Mouse (Mus musculus): Measurements from ENCODE around the gene Krt9. TPM values are rescaled to one million over a fixed set of nuclear protein-coding genes. Genes with fewer than 3 reads are reported as not detected.

Gene Krt9
- polyA plus RNA-seq, 1 experiment from 2014 or later = not detected

GRCm38 (mm10) chr11:100198666-100199065, 5.6 kb upstream of the Krt9 start:
- H3K4me1 ChIP-seq (ENCODE audit: control insufficient read depth, insufficient read depth, low read length) = no peaks in the 10 kb centered on the region
- no peak for DNase-seq (ENCODE audit: low spot score)
- H3K9me3 ChIP-seq (ENCODE audit: control insufficient read depth, low read length) = no peaks in the 10 kb centered on the region
- H3K36me3 ChIP-seq (ENCODE audit: control insufficient read depth, insufficient read depth, low read length) = no peaks in the 10 kb centered on the region
- H3K4me3 ChIP-seq (ENCODE audit: low read depth, low read length) = no peak overlapping the region
- no peaks in the 10 kb centered on the region for H3K27me3 ChIP-seq (ENCODE audit: control insufficient read depth, insufficient read depth, low read length)
- WGBS = 78% methylated on average over 4 of the region's 4 CpGs
- ATAC-seq (ENCODE audit: insufficient read depth, low FRiP score, low TSS enrichment) = no peak
- H3K4me2 ChIP-seq (ENCODE audit: low read depth) = no peak overlapping the region
- no peak overlapping the region for H3K27ac ChIP-seq (ENCODE audit: low read depth, low read length)
- no peak overlapping the region for H3K9ac ChIP-seq (ENCODE audit: low read length)

- ATAC-seq (ENCODE audit: insufficient read depth, low FRiP score, low TSS enrichment) = no peak
- no peaks in the 10 kb centered on the region for H3K9me3 ChIP-seq (ENCODE audit: control insufficient read depth, low read length)
Measured at GRCm38 (mm10) chr11:100191820-100192219, 1.2 kb downstream of the Krt9 start.

GRCm38 (mm10) chr11:100186736-100187135, 6.3 kb downstream of the Krt9 start:
- WGBS = 88% methylated on average over 8 of the region's 8 CpGs
- H3K27me3 ChIP-seq (ENCODE audit: control insufficient read depth, insufficient read depth, low read length) = no peaks in the 10 kb centered on the region
- H3K4me2 ChIP-seq (ENCODE audit: low read depth) = no peak overlapping the region
- DNase-seq (ENCODE audit: low spot score) (no peak), ATAC-seq (ENCODE audit: insufficient read depth, low FRiP score, low TSS enrichment) (no peak)
- H3K27ac ChIP-seq (ENCODE audit: low read depth, low read length) = no peak overlapping the region
- no peaks in the 10 kb centered on the region for H3K36me3 ChIP-seq (ENCODE audit: control insufficient read depth, insufficient read depth, low read length)
- H3K4me3 ChIP-seq (ENCODE audit: low read depth, low read length) = no peak overlapping the region
- no peaks in the 10 kb centered on the region for H3K4me1 ChIP-seq (ENCODE audit: control insufficient read depth, insufficient read depth, low read length)
- H3K9me3 ChIP-seq (ENCODE audit: control insufficient read depth, low read length) = no peaks in the 10 kb centered on the region
- no peak overlapping the region for H3K9ac ChIP-seq (ENCODE audit: low read length)

More at GRCm38 (mm10) chr11:100191820-100192219, 1.2 kb downstream of the Krt9 start:
- 0 out of 2 replicates have a peak, but pooled peaks cover 2% of the 10 kb centered on the region for H3K4me1 ChIP-seq (ENCODE audit: control insufficient read depth, insufficient read depth, low read length)
- no peak overlapping the region for H3K27ac ChIP-seq (ENCODE audit: low read depth, low read length)
- no peak overlapping the region for H3K4me2 ChIP-seq (ENCODE audit: low read depth)
- H3K27me3 ChIP-seq (ENCODE audit: control insufficient read depth, insufficient read depth, low read length) = no peaks in the 10 kb centered on the region
- no peak overlapping the region for H3K4me3 ChIP-seq (ENCODE audit: low read depth, low read length)
- H3K9ac ChIP-seq (ENCODE audit: low read length) = no peak overlapping the region
- no peaks in the 10 kb centered on the region for H3K36me3 ChIP-seq (ENCODE audit: control insufficient read depth, insufficient read depth, low read length)
- 90% methylated on average over 3 of the region's 3 CpGs for WGBS
- DNase-seq (ENCODE audit: low spot score) = no peak

GRCm38 (mm10) chr11:100181725-100182124, 11.3 kb downstream of the Krt9 start:
- Histone ChIP-seq H3K9ac (ENCODE audit: low read length) (no peak overlapping the region), H3K9me3 (ENCODE audit: control insufficient read depth, low read length) (no peaks in the 10 kb centered on the region), H3K36me3 (ENCODE audit: control insufficient read depth, insufficient read depth, low read length) (no peaks in the 10 kb centered on the region), H3K27me3 (ENCODE audit: control insufficient read depth, insufficient read depth, low read length) (no peaks in the 10 kb centered on the region), H3K4me2 (ENCODE audit: low read depth) (no peak overlapping the region), H3K27ac (ENCODE audit: low read depth, low read length) (no peak overlapping the region), H3K4me1 (ENCODE audit: control insufficient read depth, insufficient read depth, low read length) (no peaks in the 10 kb centered on the region), H3K4me3 (ENCODE audit: low read depth, low read length) (no peak overlapping the region)
- DNase-seq (ENCODE audit: low spot score) (no peak), ATAC-seq (ENCODE audit: insufficient read depth, low FRiP score, low TSS enrichment) (no peak)
- 86% methylated on average over 7 of the region's 7 CpGs for WGBS

- H3K27me3 ChIP-seq (ENCODE audit: control insufficient read depth, insufficient read depth, low read length) = no peaks in the 10 kb centered on the region
- no peak overlapping the region for H3K9ac ChIP-seq (ENCODE audit: low read length)
- H3K4me3 ChIP-seq (ENCODE audit: low read depth, low read length) = no peak overlapping the region
- H3K4me2 ChIP-seq (ENCODE audit: low read depth) = no peak overlapping the region
- no peaks in the 10 kb centered on the region for H3K9me3 ChIP-seq (ENCODE audit: control insufficient read depth, low read length)
- H3K36me3 ChIP-seq (ENCODE audit: control insufficient read depth, insufficient read depth, low read length) = no peaks in the 10 kb centered on the region
- no peak overlapping the region for H3K27ac ChIP-seq (ENCODE audit: low read depth, low read length)
- DNase-seq (ENCODE audit: low spot score) = no peak
- 85% methylated on average over 3 of the region's 3 CpGs for WGBS
- H3K4me1 ChIP-seq (ENCODE audit: control insufficient read depth, insufficient read depth, low read length) = no peaks in the 10 kb centered on the region
- ATAC-seq (ENCODE audit: insufficient read depth, low FRiP score, low TSS enrichment) = no peak
Measured at GRCm38 (mm10) chr11:100179260-100179659, 13.8 kb downstream of the Krt9 start.

- whole genome bisulfite sequencing = 85% methylated on average over 5 of the region's 5 CpGs
Measured at GRCm38 (mm10) chr11:100178307-100178706, 14.7 kb downstream of the Krt9 start.

GRCm38 (mm10) chr11:100176791-100177190, 16.3 kb downstream of the Krt9 start:
- Histone ChIP-seq H3K36me3 (ENCODE audit: control insufficient read depth, insufficient read depth, low read length) (no peaks in the 10 kb centered on the region), H3K9ac (ENCODE audit: low read length) (no peak overlapping the region), H3K9me3 (ENCODE audit: control insufficient read depth, low read length) (no peaks in the 10 kb centered on the region), H3K27ac (ENCODE audit: low read depth, low read length) (no peak overlapping the region), H3K4me2 (ENCODE audit: low read depth) (no peak overlapping the region), H3K4me3 (ENCODE audit: low read depth, low read length) (no peak overlapping the region), H3K27me3 (ENCODE audit: control insufficient read depth, insufficient read depth, low read length) (no peaks in the 10 kb centered on the region), H3K4me1 (ENCODE audit: control insufficient read depth, insufficient read depth, low read length) (no peaks in the 10 kb centered on the region)
- DNase-seq (ENCODE audit: low spot score) (no peak), ATAC-seq (ENCODE audit: insufficient read depth, low FRiP score, low TSS enrichment) (no peak)
- WGBS = 59% methylated on average over 9 of the region's 9 CpGs

More at GRCm38 (mm10) chr11:100178307-100178706, 14.7 kb downstream of the Krt9 start:
- Histone ChIP-seq H3K27me3 (ENCODE audit: control insufficient read depth, insufficient read depth, low read length) (no peaks in the 10 kb centered on the region), H3K9ac (ENCODE audit: low read length) (no peak overlapping the region), H3K4me1 (ENCODE audit: control insufficient read depth, insufficient read depth, low read length) (no peaks in the 10 kb centered on the region), H3K27ac (ENCODE audit: low read depth, low read length) (no peak overlapping the region), H3K4me3 (ENCODE audit: low read depth, low read length) (no peak overlapping the region), H3K36me3 (ENCODE audit: control insufficient read depth, insufficient read depth, low read length) (no peaks in the 10 kb centered on the region), H3K9me3 (ENCODE audit: control insufficient read depth, low read length) (no peaks in the 10 kb centered on the region), H3K4me2 (ENCODE audit: low read depth) (no peak overlapping the region)
- DNase-seq (ENCODE audit: low spot score) (no peak), ATAC-seq (ENCODE audit: insufficient read depth, low FRiP score, low TSS enrichment) (no peak)

GRCm38 (mm10) chr11:100168765-100169762, 24.0 kb downstream of the Krt9 start:
- Histone ChIP-seq H3K4me1 (ENCODE audit: control insufficient read depth, insufficient read depth, low read length) (no peaks in the 10 kb centered on the region), H3K4me2 (ENCODE audit: low read depth) (no peak overlapping the region), H3K27ac (ENCODE audit: low read depth, low read length) (no peak overlapping the region), H3K27me3 (ENCODE audit: control insufficient read depth, insufficient read depth, low read length) (no peaks in the 10 kb centered on the region), H3K9me3 (ENCODE audit: control insufficient read depth, low read length) (no peaks in the 10 kb centered on the region), H3K36me3 (ENCODE audit: control insufficient read depth, insufficient read depth, low read length) (no peaks in the 10 kb centered on the region), H3K9ac (ENCODE audit: low read length) (0 out of 2 replicates have a peak overlapping the region, but pooled peaks have one; percentile 47), H3K4me3 (ENCODE audit: low read depth, low read length) (no peak overlapping the region)
- WGBS = 34% methylated on average over 14 of the region's 14 CpGs
- peak; percentile 84 for DNase-seq (ENCODE audit: low spot score)
- no peak; the same call in 1 of the 2 replicates for ATAC-seq (ENCODE audit: insufficient read depth, low FRiP score, low TSS enrichment)

- Histone ChIP-seq H3K4me2 (ENCODE audit: low read depth) (no peak overlapping the region), H3K27ac (ENCODE audit: low read depth, low read length) (no peak overlapping the region), H3K36me3 (ENCODE audit: control insufficient read depth, insufficient read depth, low read length) (no peaks in the 10 kb centered on the region), H3K9me3 (ENCODE audit: control insufficient read depth, low read length) (no peaks in the 10 kb centered on the region), H3K9ac (ENCODE audit: low read length) (no peak overlapping the region), H3K27me3 (ENCODE audit: control insufficient read depth, insufficient read depth, low read length) (no peaks in the 10 kb centered on the region), H3K4me1 (ENCODE audit: control insufficient read depth, insufficient read depth, low read length) (no peaks in the 10 kb centered on the region), H3K4me3 (ENCODE audit: low read depth, low read length) (no peak overlapping the region)
- ATAC-seq (ENCODE audit: insufficient read depth, low FRiP score, low TSS enrichment) = no peak
- WGBS = 82% methylated on average over 8 of the region's 8 CpGs
- no peak for DNase-seq (ENCODE audit: low spot score)
Measured at GRCm38 (mm10) chr11:100168071-100168470, 25.0 kb downstream of the Krt9 start.

All from neural tube, embryonic 11.5 days (tissue).